Mouse (Mus musculus) kidney, postnatal 10 days (tissue): ENCODE measurements around the gene Nos2.

Experiments used
- DNase-seq: peaks from one replicate; pipeline ENCODE4 v3.0.0; 2021; ENCODE audit warnings: mixed read lengths

Nos2 gene

GRCm38 (mm10) chr11:78920411-78920939, at the start of gene Nos2:
Nos2 (plus strand) TSS chr11:78920787.
- DNase-seq, result no peak

- no peak for DNase-seq
Measured at GRCm38 (mm10) chr11:78870891-78871290, 49.7 kb upstream of the Nos2 start.

- DNase-seq, result no peak
Measured at GRCm38 (mm10) chr11:78872782-78873181, 47.8 kb upstream of the Nos2 start.

GRCm38 (mm10) chr11:78879727-78880126, 40.9 kb upstream of the Nos2 start:
- no peak for DNase-seq

- DNase-seq, result no peak
Measured at GRCm38 (mm10) chr11:78886693-78887092, 33.9 kb upstream of the Nos2 start.

- DNase-seq, result peak; percentile 87
Measured at GRCm38 (mm10) chr11:78887102-78887971, 33.2 kb upstream of the Nos2 start.

GRCm38 (mm10) chr11:78889156-78889555, 31.4 kb upstream of the Nos2 start:
- DNase-seq, result no peak

- DNase-seq, result peak; percentile 38
Measured at GRCm38 (mm10) chr11:78896357-78897123, 24.0 kb upstream of the Nos2 start.

- DNase-seq, result no peak
Measured at GRCm38 (mm10) chr11:78915473-78915872, 5.1 kb upstream of the Nos2 start.

- no peak for DNase-seq
Measured at GRCm38 (mm10) chr11:78916410-78916809, 4.2 kb upstream of the Nos2 start.

- no peak for DNase-seq
Measured at GRCm38 (mm10) chr11:78919745-78920144, 842 bp upstream of the Nos2 start.

- DNase-seq, result peak; percentile 64
Measured at GRCm38 (mm10) chr11:78922678-78923407, 2.3 kb downstream of the Nos2 start.

GRCm38 (mm10) chr11:78924111-78924510, 3.5 kb downstream of the Nos2 start:
- peak; percentile 38 for DNase-seq

GRCm38 (mm10) chr11:78924916-78925315, 4.3 kb downstream of the Nos2 start:
- DNase-seq, result peak; percentile 67

- DNase-seq, result peak; percentile 77
Measured at GRCm38 (mm10) chr11:78929345-78929744, 8.8 kb downstream of the Nos2 start.

- no peak for DNase-seq
Measured at GRCm38 (mm10) chr11:78934307-78934706, 13.7 kb downstream of the Nos2 start.

GRCm38 (mm10) chr11:78934727-78935126, 14.1 kb downstream of the Nos2 start:
- no peak for DNase-seq

- DNase-seq, result peak; percentile 15
Measured at GRCm38 (mm10) chr11:78935178-78935577, 14.6 kb downstream of the Nos2 start.

- no peak for DNase-seq
Measured at GRCm38 (mm10) chr11:78943083-78943482, 22.5 kb downstream of the Nos2 start.

- no peak for DNase-seq
Measured at GRCm38 (mm10) chr11:78950365-78950764, 29.8 kb downstream of the Nos2 start.

- peak; percentile 84 for DNase-seq
Measured at GRCm38 (mm10) chr11:78952467-78952866, 31.9 kb downstream of the Nos2 start.

- DNase-seq, result peak; percentile 90
Measured at GRCm38 (mm10) chr11:78956260-78956659, 35.7 kb downstream of the Nos2 start.

GRCm38 (mm10) chr11:78959367-78959766, 38.8 kb downstream of the Nos2 start:
- DNase-seq, result no peak
